Mouse (Mus musculus) gastrocnemius, postnatal 14 days (tissue): ENCODE measurements around the gene Fkbp6. TPM values are rescaled to one million over a fixed set of nuclear protein-coding genes. Genes with fewer than 3 reads are reported as not detected.

Source experiments
- DNase-seq: peaks from one replicate; pipeline ENCODE4 v3.0.0; 2021; ENCODE audit warnings: mixed read lengths
- intact Hi-C: fragments of 180-260 bp; cut with DNase I; formaldehyde crosslinking; loops from one replicate; pipeline ENCODE4 v1.15.1; 2025; ENCODE audit warnings: low total_unique reads
- microRNA-seq, 2 experiments: library from miRNA; unstranded; fragments of <30 nt; microRNA quantifications; one replicate each; pipeline ENCODE4 v1.2.0; 2021
- total RNA-seq, 2 experiments: library from RNA; stranded (reverse); gene quantifications; 2 replicates each; pipeline ENCODE4 v1.2.3; 2021

Fkbp6 gene
- total RNA-seq, 2 experiments from 2014 or later, result not detected

DNA sequence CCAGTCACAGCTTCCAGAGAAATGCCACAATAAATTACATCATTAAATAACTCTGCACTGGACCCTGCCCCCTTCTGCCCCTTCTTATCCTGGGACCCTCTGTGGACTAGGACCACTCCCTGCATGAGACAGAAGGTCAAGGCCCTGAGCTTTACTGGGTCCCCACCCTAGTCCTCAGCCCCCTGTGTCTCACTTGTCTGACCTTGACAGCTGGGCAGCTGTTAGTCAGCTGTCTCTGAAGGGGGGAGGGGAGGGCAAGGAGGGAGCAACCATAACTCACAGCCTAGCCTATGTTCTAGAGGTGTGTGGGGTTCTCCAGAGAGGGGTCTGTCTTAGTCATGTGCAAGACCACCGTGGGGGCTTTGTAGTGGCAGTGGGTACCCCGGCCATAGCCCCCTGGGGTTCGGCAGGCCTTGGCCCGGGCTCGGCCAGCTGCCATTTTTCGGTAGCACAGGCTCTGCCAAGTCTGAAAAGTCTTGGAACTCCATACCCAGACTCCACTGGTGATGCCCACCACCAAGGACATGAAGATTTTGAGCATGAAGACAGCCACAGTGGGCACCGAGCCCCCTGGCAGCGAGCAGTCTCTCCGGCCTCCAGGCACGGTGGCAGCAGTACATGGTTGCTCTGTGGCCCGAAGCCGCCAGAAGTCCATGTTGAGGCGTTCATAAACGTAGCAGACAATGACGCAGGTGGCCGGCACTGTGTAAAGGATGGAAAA is 100.7 kb downstream of the Fkbp6 start:
- DNase-seq, result no peak
- intact Hi-C loops, result no loop called here

DNA sequence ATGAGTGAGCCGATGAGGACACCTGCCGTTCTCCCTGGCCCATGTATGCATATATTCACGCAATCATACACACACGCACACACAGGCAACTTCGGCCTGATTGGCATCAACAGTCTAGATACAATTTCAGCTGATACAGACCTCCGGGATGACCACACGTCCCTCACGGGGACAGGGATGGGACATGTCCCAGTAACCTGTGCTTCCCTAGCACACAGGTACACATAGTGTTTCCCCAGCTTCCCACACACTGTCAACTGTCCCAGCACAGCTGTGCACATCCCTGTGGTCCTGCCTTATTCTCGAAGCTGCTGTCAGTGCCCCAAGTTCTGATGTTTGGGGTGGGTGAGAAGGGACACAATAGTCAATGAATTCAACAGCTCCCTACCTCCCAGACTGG is 102.5 kb downstream of the Fkbp6 start:
- intact Hi-C loops, result no loop called here
- no peak for DNase-seq

DNA sequence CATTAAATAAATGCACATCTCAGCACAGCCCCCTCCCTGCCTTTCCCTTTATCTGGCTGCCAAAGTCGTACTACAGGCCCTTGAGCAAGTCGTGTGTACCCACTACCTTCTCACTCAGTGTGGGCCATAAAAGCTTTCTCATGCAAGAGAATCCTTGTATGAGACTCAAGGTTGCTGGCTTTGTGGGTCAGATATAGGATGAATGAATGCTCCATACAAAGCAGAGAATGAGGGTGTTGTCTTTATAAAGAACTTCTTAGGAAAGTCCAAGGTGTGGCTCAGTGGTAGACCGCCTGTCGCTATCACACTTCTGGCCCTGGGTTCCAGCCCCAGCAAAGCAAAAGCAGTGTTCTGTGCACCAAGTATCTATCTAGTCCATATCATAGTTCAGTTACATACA is 103.3 kb downstream of the Fkbp6 start:
- intact Hi-C loops, result no loop called here
- no peak for DNase-seq

- DNase-seq, result no peak
- intact Hi-C loops, result no loop called here
Measured at GRCm38 (mm10) chr5:135243166-135243565, 106.7 kb downstream of the Fkbp6 start.

DNA sequence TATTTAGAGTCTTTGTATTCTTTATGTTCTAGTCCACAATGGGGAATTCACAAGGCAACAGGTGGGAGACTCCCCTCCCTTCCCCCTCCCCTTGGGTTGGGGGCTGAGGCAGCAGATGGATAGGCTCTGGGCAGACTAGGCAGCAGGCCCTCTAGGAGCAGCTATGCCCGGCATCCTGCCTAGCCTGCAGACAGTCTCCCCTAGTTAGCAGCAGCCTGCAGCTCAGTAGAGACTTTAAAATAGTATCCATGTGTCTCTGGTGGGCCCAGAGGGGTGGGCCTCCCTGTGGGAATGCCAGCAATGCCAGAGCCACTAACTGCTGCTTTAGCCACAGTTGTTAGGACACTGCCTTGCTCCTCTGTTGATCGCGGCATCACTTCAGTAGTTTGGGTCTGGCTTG is 107.2 kb downstream of the Fkbp6 start:
- DNase-seq, result no peak
- intact Hi-C loops, result no loop called here

DNA sequence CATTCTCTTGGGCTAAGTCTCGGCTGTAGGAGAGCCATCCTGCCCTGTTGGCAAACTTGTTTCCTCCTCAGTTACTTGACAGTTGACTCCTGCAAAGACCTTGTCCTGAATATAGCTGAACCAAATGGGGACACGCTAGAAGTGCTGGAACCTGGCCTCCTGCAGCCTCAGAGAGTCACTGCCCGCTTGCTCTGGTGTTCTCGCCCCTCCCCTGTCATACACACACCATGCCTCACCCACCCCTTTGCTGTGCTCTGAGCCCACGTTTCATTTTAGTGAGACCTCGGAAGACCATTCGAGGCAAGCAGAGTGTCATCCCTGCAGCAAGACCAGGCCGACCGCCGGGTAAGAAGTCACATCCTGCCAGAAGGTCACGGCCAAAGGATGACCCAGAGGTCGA is 107.7 kb downstream of the Fkbp6 start:
- intact Hi-C loops, result no loop called here
- no peak for DNase-seq

Small RNA genes within 50 kb of the gene (microRNA-seq; reads per million reads assigned to microRNA genes)
- 0.32 to 0.50 reads per million in 2 experiments for gene Mir7033

Other genes starting within 250 kb of the Fkbp6 start
- gene Tbl2, start 200.4 kb downstream of the Fkbp6 start, total RNA-seq, result 10 to 100 TPM; 11.9 to 13.3 TPM
- 10 to 100 TPM; 24.7 to 25.3 TPM for gene Bcl7b, start 181.8 kb downstream of the Fkbp6 start, total RNA-seq
- gene Baz1b, start 162.8 kb downstream of the Fkbp6 start, total RNA-seq, result 10 to 100 TPM; 24.1 to 24.8 TPM
- 10 to 100 TPM in 1 of 2 experiments, 1 to 10 TPM in 1; 9.9 to 12.1 TPM for gene Fzd9, start 98.8 kb downstream of the Fkbp6 start, total RNA-seq
- not detected for gene Trim50, start 3.3 kb upstream of the Fkbp6 start, total RNA-seq
- gene Nsun5, start 19.9 kb upstream of the Fkbp6 start, total RNA-seq, result 1 to 10 TPM; 5.2 to 8.1 TPM
- 1 to 10 TPM; 7.8 to 9.3 TPM for gene Pom121, start 44.5 kb upstream of the Fkbp6 start, total RNA-seq
- 10 to 100 TPM; 54.1 to 58.9 TPM for gene Hip1, start 195.1 kb upstream of the Fkbp6 start, total RNA-seq
- gene Ccl26, start 213.5 kb upstream of the Fkbp6 start, total RNA-seq, result not detected
- 1 to 10 TPM; 1.1 to 1.7 TPM for gene Ccl24, start 223.0 kb upstream of the Fkbp6 start, total RNA-seq